Mouse (Mus musculus) kidney, embryonic 16.5 days (tissue): ENCODE measurements at regions not wholly inside any gene's neighbourhood (a gene's known extent, or its start where the extent isn't known, plus 50 kb on each side); places are given as distances from the start of the nearest gene placed in this dataset.

Experiments used
- ATAC-seq: fragments of 200-750 bp; cut with Nextera tagmentation; 2 replicates; pipeline ENCODE4 v1.8.0; 2017; ENCODE audit warnings: moderate TSS enrichment; ENCODE audit not compliant: low FRiP score, low TSS enrichment
- H3K27ac ChIP-seq: fragments of 300-500 bp; sonication (generic); 2 replicates; pipeline ENCODE4 v1.5.1; 2014; ENCODE audit warnings: low read length
- H3K27me3 ChIP-seq: fragments of 300-500 bp; sonication (generic); 2 replicates; pipeline ENCODE4 v1.6.1; 2014; ENCODE audit warnings: low read length, control low read depth, mixed read lengths; ENCODE audit not compliant: insufficient read depth
- H3K36me3 ChIP-seq: fragments of 300-500 bp; sonication (generic); 2 replicates; pipeline ENCODE4 v1.6.1; 2014; ENCODE audit warnings: low read length, control low read depth, mixed read lengths; ENCODE audit not compliant: insufficient read depth
- H3K4me1 ChIP-seq: fragments of 300-500 bp; sonication (generic); 2 replicates; pipeline ENCODE4 v1.6.1; 2014; ENCODE audit warnings: low read length, control low read depth, mixed read lengths; ENCODE audit not compliant: insufficient read depth
- H3K4me2 ChIP-seq: fragments of 300-500 bp; sonication (generic); replicated peaks from 2 replicates; pipeline ENCODE4 v1.6.1; 2014; ENCODE audit warnings: low read depth, low read length
- H3K4me3 ChIP-seq: fragments of 300-500 bp; sonication (generic); 2 replicates; pipeline ENCODE4 v1.5.1; 2014; ENCODE audit warnings: mild to moderate bottlenecking, low read length
- H3K9ac ChIP-seq: fragments of 300-500 bp; sonication (generic); replicated peaks from 2 replicates; pipeline ENCODE4 v1.6.1; 2014; ENCODE audit warnings: low read length
- H3K9me3 ChIP-seq: fragments of 300-500 bp; sonication (generic); 2 replicates; pipeline ENCODE4 v1.6.1; 2016; ENCODE audit warnings: low read length, control low read depth
- WGBS: fragments of 180-500 bp; shearing (Covaris S2); extraction: QIAGEN DNeasy Blood & Tissue Kit; methylation state at CpG from one replicate; pipeline ENCODE4 v1.1.7; 2014; 5-methylcytosine and 5-hydroxymethylcytosine counted together

DNA sequence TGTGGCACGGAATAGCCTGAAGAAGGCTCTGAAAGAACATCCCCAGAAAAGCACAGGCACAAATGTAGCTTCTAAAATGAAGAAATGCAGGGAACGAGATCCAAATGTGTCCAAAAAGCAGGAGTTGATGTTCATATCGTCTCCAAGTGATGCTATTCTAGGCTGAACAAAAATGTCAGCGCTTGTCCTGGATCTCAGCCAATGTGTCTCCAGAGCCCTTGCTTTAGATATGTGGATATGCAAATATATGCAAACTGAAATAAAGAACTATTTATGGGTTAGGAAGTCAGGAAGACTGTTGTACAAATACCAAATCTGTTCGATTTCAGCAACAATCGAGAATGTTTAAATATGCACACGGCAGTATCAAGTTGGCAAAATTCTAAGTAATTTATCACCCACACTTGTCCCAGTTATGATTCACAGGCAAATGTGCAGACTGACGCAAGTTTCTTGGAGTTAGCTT is 320.4 kb downstream of the Synb start:
- no peak for ATAC-seq
- Histone ChIP-seq H3K9me3 (no peaks in the 10 kb centered on the region), H3K4me3 (no peak overlapping the region), H3K4me1 (peaks cover 4% of the 10 kb centered on the region; the same call in 1 of the 2 replicates), H3K9ac (no peak overlapping the region), H3K36me3 (no peaks in the 10 kb centered on the region), H3K4me2 (no peak overlapping the region), H3K27ac (no peak overlapping the region), H3K27me3 (no peaks in the 10 kb centered on the region)
- 66% methylated on average over 8 of the region's 8 CpGs for WGBS

DNA sequence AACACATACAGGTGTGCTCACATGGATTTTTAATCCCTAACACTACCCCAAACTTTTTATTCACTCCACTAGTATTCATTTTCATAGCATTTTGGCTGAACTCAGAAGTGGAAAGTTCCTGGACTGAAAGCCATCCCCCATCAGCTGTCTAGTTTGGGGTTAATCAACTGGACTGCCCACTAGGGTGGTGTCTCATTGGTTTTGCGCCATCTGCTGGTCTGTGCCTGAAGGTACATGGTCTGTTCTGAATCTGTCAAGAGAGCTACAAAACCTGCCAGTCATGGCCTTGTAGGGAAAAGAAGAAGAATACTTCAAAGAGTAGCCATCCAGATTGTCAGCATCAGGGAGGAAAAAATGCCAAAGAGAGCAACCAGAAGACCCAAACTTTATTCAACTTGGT is 327.3 kb downstream of the Synb start:
- Histone ChIP-seq H3K27ac (no peak overlapping the region), H3K9me3 (no peaks in the 10 kb centered on the region), H3K4me3 (no peak overlapping the region), H3K36me3 (no peaks in the 10 kb centered on the region), H3K9ac (no peak overlapping the region), H3K4me2 (no peak overlapping the region), H3K27me3 (no peaks in the 10 kb centered on the region), H3K4me1 (no peaks in the 10 kb centered on the region)
- no peak for ATAC-seq
- 4% methylated on average over 1 of the region's 1 CpGs for WGBS

DNA sequence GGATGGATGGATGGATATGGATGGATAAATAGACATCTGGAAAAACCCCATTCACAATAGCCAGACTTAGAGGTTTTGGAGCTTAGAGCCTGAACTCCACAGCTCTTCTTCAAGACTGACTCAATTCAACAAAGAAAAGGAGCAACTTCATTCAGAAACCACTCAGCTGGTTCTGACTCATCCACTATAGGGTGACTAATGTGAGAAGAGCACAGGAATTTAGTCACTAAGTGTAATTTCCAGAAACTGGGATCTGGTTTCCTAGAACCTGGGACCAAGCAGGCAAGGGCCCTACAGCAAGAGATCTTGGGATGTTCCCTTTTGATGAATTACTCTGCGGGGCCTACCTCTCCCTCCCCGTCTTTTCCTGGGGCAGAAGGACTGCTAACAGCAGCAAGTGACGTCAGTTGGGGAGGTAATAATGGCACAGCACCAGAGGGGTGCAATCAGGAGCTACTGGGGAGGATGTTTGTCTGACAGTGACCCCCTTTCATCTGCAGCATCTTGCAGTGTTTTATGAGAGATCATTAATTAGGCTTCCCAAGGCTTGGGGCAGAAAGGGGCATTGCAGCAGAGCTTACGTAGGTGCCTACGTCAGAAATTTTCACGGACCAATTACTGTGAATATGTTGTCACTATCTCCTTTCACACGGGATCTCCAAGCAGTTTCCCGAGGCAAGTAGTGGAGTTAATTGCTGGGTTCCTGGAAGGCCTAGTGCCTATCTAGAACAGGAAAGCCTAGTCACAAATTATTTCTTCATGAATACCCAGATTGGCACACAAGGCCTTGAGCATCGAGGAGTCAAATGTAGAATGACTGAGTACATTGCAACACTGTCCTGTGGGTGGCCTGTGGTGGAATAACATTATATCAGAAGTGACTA is 339.3 kb downstream of the Synb start:
- Histone ChIP-seq H3K36me3 (no peaks in the 10 kb centered on the region), H3K27me3 (no peaks in the 10 kb centered on the region), H3K4me1 (no peaks in the 10 kb centered on the region), H3K4me2 (no peak overlapping the region), H3K4me3 (no peak overlapping the region), H3K9ac (no peak overlapping the region), H3K27ac (no peak overlapping the region), H3K9me3 (no peaks in the 10 kb centered on the region)
- no peak for ATAC-seq
- WGBS = 63% methylated on average over 9 of the region's 9 CpGs

DNA sequence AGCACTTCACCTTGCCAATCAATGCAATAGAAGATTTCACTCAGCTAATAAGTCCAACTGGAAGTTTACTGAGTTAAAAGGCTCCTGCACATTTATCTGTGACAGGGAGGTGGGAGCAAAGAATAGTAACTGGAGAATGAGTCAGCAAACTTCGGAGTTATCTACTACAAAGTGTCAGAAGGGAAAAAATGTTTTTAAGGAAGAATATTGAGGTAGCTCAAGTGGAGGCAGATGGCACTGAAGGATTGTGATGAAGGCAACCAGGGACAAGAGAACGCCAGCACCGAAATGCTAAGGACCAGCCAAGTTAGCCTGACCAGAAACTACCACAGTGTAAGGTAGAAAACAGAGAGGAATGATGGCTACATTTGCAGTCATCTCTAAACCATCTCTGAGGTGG is 348.2 kb downstream of the Synb start:
- no peak overlapping the region for H3K4me3 ChIP-seq
- ATAC-seq = no peak
- WGBS = 78% methylated on average over 3 of the region's 3 CpGs
- no peaks in the 10 kb centered on the region for H3K27me3 ChIP-seq
- no peak overlapping the region for H3K9ac ChIP-seq
- no peaks in the 10 kb centered on the region for H3K36me3 ChIP-seq
- H3K27ac ChIP-seq = 0 out of 2 replicates have a peak overlapping the region, but pooled peaks have one; percentile 6
- H3K4me2 ChIP-seq = no peak overlapping the region
- no peaks in the 10 kb centered on the region for H3K9me3 ChIP-seq
- peaks cover 20% of the 10 kb centered on the region for H3K4me1 ChIP-seq

DNA sequence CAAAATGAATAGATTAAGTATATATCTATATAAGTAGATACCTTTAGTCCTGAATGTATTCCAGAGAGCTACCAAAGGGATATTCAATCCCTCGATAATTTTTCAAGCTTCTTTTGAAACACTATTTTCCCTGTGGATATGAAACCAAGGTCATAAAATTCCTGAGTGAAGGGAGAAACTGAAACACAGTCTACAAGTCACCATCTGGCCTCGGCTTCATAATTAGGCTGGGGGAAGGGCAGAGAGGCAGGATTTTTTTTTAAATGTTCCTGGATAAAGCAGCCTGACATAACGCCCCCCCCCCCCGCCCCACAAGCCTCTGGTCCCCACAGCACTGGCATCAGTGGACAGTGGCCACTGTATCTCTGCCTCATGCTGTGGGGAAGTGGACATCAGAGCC is 348.7 kb downstream of the Synb start:
- Histone ChIP-seq H3K4me2 (no peak overlapping the region), H3K27ac (no peak overlapping the region), H3K27me3 (no peaks in the 10 kb centered on the region), H3K4me3 (no peak overlapping the region), H3K36me3 (no peaks in the 10 kb centered on the region), H3K4me1 (peaks cover 22% of the 10 kb centered on the region), H3K9ac (no peak overlapping the region), H3K9me3 (no peaks in the 10 kb centered on the region)
- 16% methylated on average over 2 of the region's 4 CpGs for WGBS
- 0 out of 2 replicates have a peak, but pooled peaks have one; percentile 51 for ATAC-seq

DNA sequence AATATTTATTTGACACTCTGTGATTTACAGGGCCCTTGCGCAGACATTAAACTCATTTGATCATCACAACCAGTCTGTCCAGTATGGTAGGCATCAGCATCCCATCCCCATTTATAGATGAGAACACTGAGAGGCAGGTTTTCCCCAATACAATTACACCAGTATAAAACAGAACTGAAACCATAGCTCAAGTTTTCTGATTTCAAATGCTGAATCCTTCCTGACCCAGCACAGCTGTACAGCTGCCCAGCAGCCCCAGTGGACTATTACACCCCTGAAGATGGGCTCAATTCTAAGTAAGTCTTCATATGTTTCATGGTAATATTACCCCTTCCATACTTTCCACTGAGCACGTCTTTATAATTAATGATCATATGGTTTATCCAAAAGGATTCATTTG is 352.3 kb downstream of the Synb start:
- Histone ChIP-seq H3K27me3 (no peaks in the 10 kb centered on the region), H3K4me1 (peaks cover 22% of the 10 kb centered on the region), H3K4me3 (no peak overlapping the region), H3K36me3 (no peaks in the 10 kb centered on the region), H3K27ac (no peak overlapping the region), H3K9ac (no peak overlapping the region), H3K4me2 (no peak overlapping the region), H3K9me3 (no peaks in the 10 kb centered on the region; the same call in 1 of the 2 replicates)
- WGBS = 89% methylated on average over 2 of the region's 2 CpGs
- no peak for ATAC-seq

DNA sequence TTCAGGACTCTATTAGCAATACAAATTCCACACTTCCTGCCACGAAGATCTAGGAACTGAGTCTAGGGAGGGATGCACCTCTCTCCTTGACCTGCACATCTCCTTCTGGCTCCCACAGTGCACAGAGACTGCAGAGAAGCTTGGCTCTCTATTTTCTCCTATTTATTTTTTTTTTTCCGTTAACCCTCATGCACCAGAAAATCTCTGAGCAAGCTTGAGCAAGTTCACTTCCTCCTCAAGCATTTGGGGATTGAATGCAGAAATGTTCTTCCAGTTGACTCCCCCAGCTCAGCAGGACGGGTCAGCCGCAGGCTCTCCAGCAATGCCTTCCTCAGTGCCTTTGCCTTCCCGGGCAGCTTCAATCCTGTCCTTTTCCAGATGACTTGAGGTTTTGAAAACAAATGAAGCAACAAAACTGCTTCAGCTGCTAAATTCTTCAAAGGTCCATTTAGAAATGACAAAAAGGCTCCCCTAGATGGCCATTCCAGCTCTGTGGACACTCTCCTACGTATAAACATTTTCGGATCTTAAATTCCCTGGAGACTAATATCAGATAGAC is 352.9 kb downstream of the Synb start:
- Histone ChIP-seq H3K9ac (no peak overlapping the region), H3K36me3 (no peaks in the 10 kb centered on the region), H3K4me3 (no peak overlapping the region), H3K9me3 (peaks cover 5% of the 10 kb centered on the region; the same call in 1 of the 2 replicates), H3K27me3 (no peaks in the 10 kb centered on the region), H3K4me1 (peaks cover 21% of the 10 kb centered on the region), H3K27ac (peak overlapping the region; percentile 36; the same call in 1 of the 2 replicates), H3K4me2 (no peak overlapping the region)
- ATAC-seq = no peak
- 43% methylated on average over 7 of the region's 7 CpGs for WGBS

DNA sequence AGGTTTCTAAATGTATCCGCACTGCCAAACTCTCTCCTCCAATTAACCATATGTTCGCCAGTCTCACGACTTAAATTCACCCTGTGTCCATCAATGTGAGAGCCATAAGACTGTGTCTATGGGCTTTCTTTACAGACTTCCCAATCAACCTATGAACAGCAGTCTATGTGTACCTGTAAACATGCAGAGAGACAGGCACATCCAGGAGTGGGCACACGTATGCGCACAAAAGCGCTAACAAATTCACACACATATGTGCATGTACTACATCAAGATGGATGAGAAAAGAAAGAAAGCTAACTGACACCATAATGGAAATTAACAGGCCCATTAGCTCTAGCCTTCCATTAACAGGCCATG is 358.8 kb downstream of the Synb start:
- WGBS = 55% methylated on average over 6 of the region's 6 CpGs
- Histone ChIP-seq H3K4me3 (no peak overlapping the region), H3K36me3 (no peaks in the 10 kb centered on the region), H3K4me2 (peak overlapping the region; percentile 38), H3K27me3 (no peaks in the 10 kb centered on the region), H3K27ac (peak overlapping the region; percentile 44; the same call in 1 of the 2 replicates), H3K4me1 (peaks cover 23% of the 10 kb centered on the region), H3K9ac (no peak overlapping the region), H3K9me3 (peaks cover 7% of the 10 kb centered on the region; the same call in 1 of the 2 replicates)
- ATAC-seq = no peak

DNA sequence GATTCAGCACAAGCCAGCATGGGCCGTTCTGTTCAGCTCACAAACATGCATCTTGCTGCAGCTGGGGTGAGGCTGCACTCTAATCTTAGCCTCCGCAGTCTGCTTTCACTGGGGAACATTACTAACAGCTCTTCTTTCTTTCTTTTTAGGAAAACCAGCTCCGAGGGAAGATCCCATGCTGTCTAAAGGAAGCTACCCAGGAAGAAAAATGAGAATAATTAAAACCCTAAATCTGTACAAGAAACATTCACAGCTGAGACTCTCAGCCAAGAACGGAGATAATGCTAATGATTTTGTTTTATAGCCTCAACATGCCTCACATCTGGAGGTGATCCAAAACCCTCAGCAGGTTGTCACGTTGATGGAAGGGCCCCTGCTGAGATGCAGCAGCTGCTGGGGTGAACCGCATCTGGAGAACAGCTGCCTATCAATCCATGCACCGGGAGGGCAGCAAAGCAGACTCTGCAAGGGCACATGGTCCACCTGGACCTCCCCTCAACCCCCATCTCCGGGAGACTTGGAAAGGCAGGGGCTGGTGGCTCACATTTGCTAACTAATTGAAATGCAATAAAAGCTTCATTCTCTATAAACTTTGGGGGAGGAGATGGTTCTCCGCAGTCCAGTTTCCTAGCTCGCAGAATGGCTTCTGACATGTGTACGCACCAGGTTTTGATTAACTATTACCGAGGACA is 359.3 kb downstream of the Synb start:
- Histone ChIP-seq H3K4me1 (peaks cover 23% of the 10 kb centered on the region), H3K4me3 (no peak overlapping the region), H3K36me3 (no peaks in the 10 kb centered on the region), H3K4me2 (peak overlapping the region; percentile 38), H3K9me3 (peaks cover 7% of the 10 kb centered on the region; the same call in 1 of the 2 replicates), H3K27ac (peak overlapping the region; percentile 65; the same call in 1 of the 2 replicates), H3K27me3 (no peaks in the 10 kb centered on the region), H3K9ac (no peak overlapping the region)
- ATAC-seq = peak; percentile 88
- 10% methylated on average over 12 of the region's 12 CpGs for WGBS
